In genomic region chr9:7798555-7798954, GRCm38 (mm10) we compare ENCODE assay signal across 18 mouse cellular contexts. TPM values are rescaled to one million over a fixed set of nuclear protein-coding genes. Genes with fewer than 3 reads are reported as not detected.
A peak's percentile ranks its signal among the peaks of the same experiment; 100 is the strongest.
DNase-seq lines count a peak whose midpoint lies in the region; ATAC-seq lines count a peak whose summit lies in the region.
"Had no signal": no experiment of that assay in that cellular context is flagged by ENCODE, and none has a peak within 500 bp of the region (broad histone marks: within the 10 kb centered on the region; RNA-seq: fewer than 3 reads in every experiment).

No protein-coding gene starts in this region.

- H3K36me3 ChIP-seq in midbrain, embryonic 12.5 days, result peaks cover 11% of the 10 kb centered on the region; the same call in 1 of the 2 replicates
- peaks cover 4% of the 10 kb centered on the region; the same call in 1 of the 2 replicates for H3K36me3 ChIP-seq in midbrain, embryonic 14.5 days (ENCODE audit: control insufficient read depth, insufficient read depth, low read length)

- H3K27me3 ChIP-seq in midbrain, embryonic 12.5 days, result no peaks in the 10 kb centered on the region
- no peaks in the 10 kb centered on the region for H3K27me3 ChIP-seq in midbrain, embryonic 14.5 days (ENCODE audit: control insufficient read depth, insufficient read depth, low read length)
- H3K27me3 ChIP-seq: embryonic facial prominence, embryonic 13.5 days; limb, embryonic 12.5 days; neural tube, embryonic 12.5 days had no signal

- H3K4me2 ChIP-seq in midbrain, embryonic 12.5 days (replicated peaks), result no peak overlapping the region
- H3K4me2 ChIP-seq in midbrain, embryonic 14.5 days (ENCODE audit: low read length), result no peak overlapping the region
- H3K4me2 ChIP-seq: embryonic facial prominence, embryonic 13.5 days; limb, embryonic 12.5 days; neural tube, embryonic 12.5 days had no signal

- no peak overlapping the region for H3K4me3 ChIP-seq in midbrain, embryonic 12.5 days
- H3K4me3 ChIP-seq in midbrain, embryonic 14.5 days (replicated peaks; ENCODE audit: low read depth, low read length), result no peak overlapping the region
- H3K4me3 ChIP-seq: embryonic facial prominence, embryonic 13.5 days; forebrain, embryonic 10.5 days; heart, adult 2 months; limb, embryonic 12.5 days; neural tube, embryonic 12.5 days had no signal

- no peak overlapping the region for H3K27ac ChIP-seq in midbrain, embryonic 12.5 days (replicated peaks)
- H3K27ac ChIP-seq in midbrain, embryonic 14.5 days (replicated peaks; ENCODE audit: low read depth, low read length), result no peak overlapping the region
- H3K27ac ChIP-seq: embryonic facial prominence, embryonic 13.5 days; forebrain, embryonic 10.5 days; heart, adult 2 months; limb, embryonic 12.5 days; neural tube, embryonic 12.5 days had no signal

- 97% methylated on average over 3 of the region's 3 CpGs for WGBS in midbrain, embryonic 12.5 days
- WGBS in midbrain, embryonic 14.5 days, result 93% methylated on average over 3 of the region's 3 CpGs

- DNase-seq in heart, adult 11 months, result peak; percentile 29
- DNase-seq in heart, postnatal 10 days, result no peak
- no peak for DNase-seq in midbrain, embryonic 14.5 days
- peak; percentile 39 for DNase-seq in kidney, postnatal 14 days
- no peak for DNase-seq in thymus, adult 18-20 months
- DNase-seq in spleen, postnatal 4 days (ENCODE audit: low spot score in 2 of 2), result no peak
- DNase-seq: cerebellum, postnatal 36 days; heart, adult 2 months; heart, postnatal 4 days; retina, postnatal 1 day had no signal

- no peaks in the 10 kb centered on the region for H3K9me3 ChIP-seq in midbrain, embryonic 12.5 days
- H3K9me3 ChIP-seq in midbrain, embryonic 14.5 days (ENCODE audit: control insufficient read depth, low read length), result no peaks in the 10 kb centered on the region
- H3K9me3 ChIP-seq: embryonic facial prominence, embryonic 13.5 days; forebrain, embryonic 10.5 days; limb, embryonic 12.5 days; neural tube, embryonic 12.5 days had no signal

- intact Hi-C loops in heart, postnatal 10 days (cut with DNase I), result no loop called here

- H3K4me1 ChIP-seq in midbrain, embryonic 12.5 days, result no peaks in the 10 kb centered on the region
- no peaks in the 10 kb centered on the region for H3K4me1 ChIP-seq in midbrain, embryonic 14.5 days (ENCODE audit: control insufficient read depth, insufficient read depth, low read length)
- H3K4me1 ChIP-seq: embryonic facial prominence, embryonic 13.5 days; forebrain, embryonic 10.5 days; limb, embryonic 12.5 days; neural tube, embryonic 12.5 days had no signal

- ATAC-seq in midbrain, embryonic 12.5 days (ENCODE audit: low FRiP score, low read depth), result peak; percentile 44
- ATAC-seq in midbrain, embryonic 14.5 days (ENCODE audit: low FRiP score, low TSS enrichment), result no peak
- 0 out of 2 replicates have a peak, but pooled peaks have one; percentile 37 for ATAC-seq in megakaryocyte-erythroid progenitor cell, adult 5-6 weeks (replicated peaks; ENCODE audit: low FRiP score, low TSS enrichment, poor library complexity, severe bottlenecking)
- ATAC-seq: intestine, postnatal 0 days; lung, postnatal 0 days had no signal

- no peak overlapping the region for H3K9ac ChIP-seq in midbrain, embryonic 12.5 days (replicated peaks)
- H3K9ac ChIP-seq in midbrain, embryonic 14.5 days (replicated peaks; ENCODE audit: low read length), result no peak overlapping the region
- H3K9ac ChIP-seq: embryonic facial prominence, embryonic 13.5 days; limb, embryonic 12.5 days; neural tube, embryonic 12.5 days had no signal

RNA-seq across cellular contexts. Expression of gene Tmem123, which starts 34.7 kb away (rescaled TPM):
- total RNA-seq in heart, postnatal 10 days (2021), result 10 to 100 TPM; 57.0 to 61.2 TPM
- 94.6 and 99.8 TPM in 2 replicates for polyA plus RNA-seq in midbrain, embryonic 12.5 days (2016; fragmentation: Nextera tagmentation; extraction: Ambion mirVana)
- 16.1 and 32.0 TPM in 2 replicates for polyA plus RNA-seq in midbrain, embryonic 14.5 days (2014; fragmentation: Nextera tagmentation; extraction: Ambion mirVana)
- total RNA-seq in megakaryocyte-erythroid progenitor cell, adult 5-6 weeks (2014; fragmentation: Nextera tagmentation), result 67.7 and 78.9 TPM in 2 replicates
- 131 and 161 TPM in 2 replicates for total RNA-seq in megakaryocyte-erythroid progenitor cell, adult 5-6 weeks (2017)

RNA-seq across cellular contexts. Expression of gene Birc2, which starts 38.3 kb away (rescaled TPM):
- total RNA-seq in heart, postnatal 10 days (2021), result 10 to 100 TPM; 24.6 to 26.6 TPM
- polyA plus RNA-seq in midbrain, embryonic 12.5 days (2016; fragmentation: Nextera tagmentation; extraction: Ambion mirVana), result 42.8 and 46.6 TPM in 2 replicates
- 41.7 and 57.7 TPM in 2 replicates for polyA plus RNA-seq in midbrain, embryonic 14.5 days (2014; fragmentation: Nextera tagmentation; extraction: Ambion mirVana)
- total RNA-seq in megakaryocyte-erythroid progenitor cell, adult 5-6 weeks (2014; fragmentation: Nextera tagmentation), result 34.6 and 41.7 TPM in 2 replicates
- total RNA-seq in megakaryocyte-erythroid progenitor cell, adult 5-6 weeks (2017), result 36.7 and 61.3 TPM in 2 replicates

Comparison
In these comparisons a context has a peak if more than half of its experiments do, and no peak if none do; other contexts are left out.
1. DNase-seq: peak in heart, adult 11 months (single experiment) and kidney, postnatal 14 days (single experiment); none in heart, postnatal 10 days (0 of 2), midbrain, embryonic 14.5 days (single experiment), thymus, adult 18-20 months (0 of 2) and spleen, postnatal 4 days (0 of 2).